Mouse (Mus musculus) left cerebral cortex, postnatal 36 days (tissue): ENCODE results near the gene Ccdc172. TPM values are rescaled to one million over a fixed set of nuclear protein-coding genes. Genes with fewer than 3 reads are reported as not detected.

Experiments used
- DNase-seq, 2 experiments: peaks; one replicate each; pipeline ENCODE4 v3.0.0; 2021 to 2022; ENCODE audit warnings: low spot score in 2 of 2, mixed read lengths in 1 of 2
- intact Hi-C: fragments of 180-260 bp; cut with DNase I; formaldehyde crosslinking; loops from one replicate; pipeline ENCODE4 v1.15.1; 2025
- total RNA-seq, 2 experiments: library from RNA; stranded (reverse); gene quantifications; 2 replicates each; pipeline ENCODE4 v1.2.3; 2021

Gene Ccdc172
- under 1 TPM in 1 of 2 experiments, not detected in 1; 0.32 TPM for total RNA-seq

GRCm38 (mm10) chr19:58511818-58512217 lies at the start of gene Ccdc172:
Gene Ccdc172 (plus strand): TSS chr19:58511993.
- intact Hi-C loops: no loop called here
- DNase-seq: no peak

- intact Hi-C loops: loop anchor here (10.0 kb wide), 1 partner anchor 549 kb away; no protein-coding TSS in a partner anchor
- no peak for DNase-seq
Observed at GRCm38 (mm10) chr19:58463755-58464154, 48.0 kb upstream of the Ccdc172 start.

- intact Hi-C loops: loop anchor here (2.0 to 10.0 kb wide), 4 partner anchors 471 to 814 kb away; no protein-coding TSS in a partner anchor
- DNase-seq: no peak
Observed at GRCm38 (mm10) chr19:58468331-58468730, 43.5 kb upstream of the Ccdc172 start.

- intact Hi-C loops: loop anchor here (2.0 to 10.0 kb wide), 4 partner anchors 472 to 815 kb away; no protein-coding TSS in a partner anchor
- DNase-seq: peak; percentile 75 to 88
Observed at GRCm38 (mm10) chr19:58469421-58469820, 42.4 kb upstream of the Ccdc172 start.

GRCm38 (mm10) chr19:58474251-58474650 lies 37.5 kb upstream of the Ccdc172 start:
- DNase-seq: no peak
- intact Hi-C loops: no loop called here

- no peak for DNase-seq
- intact Hi-C loops: no loop called here
Observed at GRCm38 (mm10) chr19:58482373-58482977, 29.3 kb upstream of the Ccdc172 start.

GRCm38 (mm10) chr19:58486686-58487085 lies 25.1 kb upstream of the Ccdc172 start:
- intact Hi-C loops: no loop called here
- DNase-seq: no peak

GRCm38 (mm10) chr19:58497106-58497505 lies 14.7 kb upstream of the Ccdc172 start:
- no peak for DNase-seq
- intact Hi-C loops: no loop called here

- no peak for DNase-seq
- intact Hi-C loops: no loop called here
Observed at GRCm38 (mm10) chr19:58499420-58499966, 12.3 kb upstream of the Ccdc172 start.

GRCm38 (mm10) chr19:58500049-58500448 lies 11.7 kb upstream of the Ccdc172 start:
- intact Hi-C loops: no loop called here
- no peak for DNase-seq

- intact Hi-C loops: no loop called here
- DNase-seq: no peak
Observed at GRCm38 (mm10) chr19:58521696-58522095, 9.9 kb downstream of the Ccdc172 start.

GRCm38 (mm10) chr19:58523736-58524394 lies 12.1 kb downstream of the Ccdc172 start:
- DNase-seq: no peak
- intact Hi-C loops: no loop called here

GRCm38 (mm10) chr19:58525457-58526239 lies 13.9 kb downstream of the Ccdc172 start:
- intact Hi-C loops: no loop called here
- no peak for DNase-seq

- intact Hi-C loops: no loop called here
- no peak for DNase-seq
Observed at GRCm38 (mm10) chr19:58533077-58533476, 21.3 kb downstream of the Ccdc172 start.

GRCm38 (mm10) chr19:58536691-58537090 lies 24.9 kb downstream of the Ccdc172 start:
- intact Hi-C loops: no loop called here

GRCm38 (mm10) chr19:58540396-58540795 lies 28.6 kb downstream of the Ccdc172 start:
- no peak for DNase-seq
- intact Hi-C loops: no loop called here

More at GRCm38 (mm10) chr19:58536691-58537090, 24.9 kb downstream of the Ccdc172 start:
- DNase-seq: peak; percentile 49 to 56

- intact Hi-C loops: no loop called here
- DNase-seq: no peak
Observed at GRCm38 (mm10) chr19:58548367-58548766, 36.6 kb downstream of the Ccdc172 start.

- no peak for DNase-seq
- intact Hi-C loops: loop anchor here (10.0 kb wide), 1 partner anchor 636 kb away; no protein-coding TSS in a partner anchor
Observed at GRCm38 (mm10) chr19:58550489-58550888, 38.7 kb downstream of the Ccdc172 start.

- intact Hi-C loops: loop anchor here (10.0 kb wide), 1 partner anchor 636 kb away; no protein-coding TSS in a partner anchor
- no peak for DNase-seq
Observed at GRCm38 (mm10) chr19:58550916-58551315, 39.1 kb downstream of the Ccdc172 start.

GRCm38 (mm10) chr19:58554974-58555373 lies 43.2 kb downstream of the Ccdc172 start:
- intact Hi-C loops: loop anchor here (5.0 to 10.0 kb wide), 3 partner anchors 640 to 898 kb away; no protein-coding TSS in a partner anchor
- DNase-seq: no peak
